Mouse (Mus musculus): ENCODE data around the gene Olfr389. TPM values are rescaled to one million over a fixed set of nuclear protein-coding genes. Genes with fewer than 3 reads are reported as not detected.

Gene Olfr389
- polyA plus RNA-seq (2015; fragmentation: Nextera tagmentation; extraction: Ambion mirVana): not detected in 2 replicates

- ATAC-seq (ENCODE audit: low read depth): no peak
- H3K27ac ChIP-seq (ENCODE audit: low read length): no peak within 1 kb of the TSS
- no peak within 1 kb of the TSS for H3K4me2 ChIP-seq (ENCODE audit: low read depth, low read length)
- no peak within 1 kb of the TSS for H3K9ac ChIP-seq (ENCODE audit: low read length)
- WGBS: 83% methylated on average over 1 of the region's 1 CpGs
- H3K4me1 ChIP-seq (replicated peaks; ENCODE audit: control insufficient read depth, insufficient read depth, low read length): no peaks in the 10 kb centered on the region
- H3K4me3 ChIP-seq (ENCODE audit: low read length): no peak within 1 kb of the TSS
- H3K27me3 ChIP-seq (ENCODE audit: control insufficient read depth, insufficient read depth, low read depth, low read length): no peaks in the 10 kb centered on the region
- H3K9me3 ChIP-seq (ENCODE audit: control insufficient read depth, low read length): no peaks in the 10 kb centered on the region; the same call in 1 of the 2 replicates
- H3K36me3 ChIP-seq (ENCODE audit: control insufficient read depth, insufficient read depth, low read length): no peaks in the 10 kb centered on the region
Measured at GRCm38 (mm10) chr11:73780613-73781012, at the start of gene Olfr389. Gene Olfr389 (minus strand): TSS chr11:73780713.

- Histone ChIP-seq H3K4me2 (ENCODE audit: low read depth, low read length) (no peak within 1 kb of the TSS), H3K27ac (ENCODE audit: low read length) (no peak within 1 kb of the TSS), H3K9ac (ENCODE audit: low read length) (no peak within 1 kb of the TSS), H3K36me3 (ENCODE audit: control insufficient read depth, insufficient read depth, low read length) (no peaks in the 10 kb centered on the region), H3K9me3 (ENCODE audit: control insufficient read depth, low read length) (no peaks in the 10 kb centered on the region), H3K4me3 (ENCODE audit: low read length) (no peak within 1 kb of the TSS), H3K27me3 (ENCODE audit: control insufficient read depth, insufficient read depth, low read depth, low read length) (no peaks in the 10 kb centered on the region), H3K4me1 (replicated peaks; ENCODE audit: control insufficient read depth, insufficient read depth, low read length) (no peaks in the 10 kb centered on the region)
- WGBS: 90% methylated on average over 1 of the region's 1 CpGs
- ATAC-seq (ENCODE audit: low read depth): no peak
Measured at GRCm38 (mm10) chr11:73816949-73817348, 36.4 kb upstream of the Olfr389 start, which contains the start of gene Olfr392. Gene Olfr392 (minus strand): TSS chr11:73817049.

GRCm38 (mm10) chr11:73802952-73803351 is 22.4 kb upstream of the Olfr389 start, which contains the start of gene Olfr391-ps:
Gene Olfr391-ps (minus strand): TSS chr11:73803052.
- Histone ChIP-seq H3K27ac (ENCODE audit: low read length) (no peak within 1 kb of the TSS), H3K9me3 (ENCODE audit: control insufficient read depth, low read length) (no peaks in the 10 kb centered on the region), H3K27me3 (ENCODE audit: control insufficient read depth, insufficient read depth, low read depth, low read length) (no peaks in the 10 kb centered on the region), H3K36me3 (ENCODE audit: control insufficient read depth, insufficient read depth, low read length) (no peaks in the 10 kb centered on the region), H3K4me1 (replicated peaks; ENCODE audit: control insufficient read depth, insufficient read depth, low read length) (no peaks in the 10 kb centered on the region), H3K9ac (ENCODE audit: low read length) (no peak within 1 kb of the TSS), H3K4me2 (ENCODE audit: low read depth, low read length) (no peak within 1 kb of the TSS), H3K4me3 (ENCODE audit: low read length) (no peak within 1 kb of the TSS)
- WGBS: 5% methylated on average over 1 of the region's 1 CpGs
- no peak for ATAC-seq (ENCODE audit: low read depth)

GRCm38 (mm10) chr11:73782664-73783063 is 2.2 kb upstream of the Olfr389 start, which contains the start of gene Olfr390:
Gene Olfr390 (plus strand): TSS chr11:73782964.
- 61% methylated on average over 1 of the region's 1 CpGs for WGBS
- Histone ChIP-seq H3K27ac (ENCODE audit: low read length) (no peak within 1 kb of the TSS), H3K4me3 (ENCODE audit: low read length) (no peak within 1 kb of the TSS), H3K27me3 (ENCODE audit: control insufficient read depth, insufficient read depth, low read depth, low read length) (no peaks in the 10 kb centered on the region), H3K9ac (ENCODE audit: low read length) (no peak within 1 kb of the TSS), H3K4me2 (ENCODE audit: low read depth, low read length) (no peak within 1 kb of the TSS), H3K9me3 (ENCODE audit: control insufficient read depth, low read length) (no peaks in the 10 kb centered on the region), H3K36me3 (ENCODE audit: control insufficient read depth, insufficient read depth, low read length) (no peaks in the 10 kb centered on the region), H3K4me1 (replicated peaks; ENCODE audit: control insufficient read depth, insufficient read depth, low read length) (no peaks in the 10 kb centered on the region)
- no peak for ATAC-seq (ENCODE audit: low read depth)

GRCm38 (mm10) chr11:73759115-73759514 is 21.4 kb downstream of the Olfr389 start:
- Histone ChIP-seq H3K27me3 (ENCODE audit: control insufficient read depth, insufficient read depth, low read depth, low read length) (no peaks in the 10 kb centered on the region), H3K36me3 (ENCODE audit: control insufficient read depth, insufficient read depth, low read length) (no peaks in the 10 kb centered on the region), H3K4me1 (replicated peaks; ENCODE audit: control insufficient read depth, insufficient read depth, low read length) (no peaks in the 10 kb centered on the region), H3K9ac (ENCODE audit: low read length) (no peak overlapping the region), H3K4me3 (ENCODE audit: low read length) (no peak overlapping the region), H3K9me3 (ENCODE audit: control insufficient read depth, low read length) (no peaks in the 10 kb centered on the region), H3K4me2 (ENCODE audit: low read depth, low read length) (no peak overlapping the region), H3K27ac (ENCODE audit: low read length) (no peak overlapping the region)
- no peak for ATAC-seq (ENCODE audit: low read depth)

Other genes starting within 250 kb of the Olfr389 start
- not detected in 2 replicates for gene Olfr385, start 187.7 kb downstream of the Olfr389 start, polyA plus RNA-seq (2015; fragmentation: Nextera tagmentation; extraction: Ambion mirVana)
- gene Olfr384, start 182.1 kb downstream of the Olfr389 start, polyA plus RNA-seq (2015; fragmentation: Nextera tagmentation; extraction: Ambion mirVana): not detected in 2 replicates
- gene Zfp735, start 91.9 kb downstream of the Olfr389 start, polyA plus RNA-seq (2015; fragmentation: Nextera tagmentation; extraction: Ambion mirVana): not detected in 2 replicates
- not detected in 2 replicates for gene Olfr390, start 2.3 kb upstream of the Olfr389 start, polyA plus RNA-seq (2015; fragmentation: Nextera tagmentation; extraction: Ambion mirVana)
- gene Olfr391-ps, start 22.3 kb upstream of the Olfr389 start, polyA plus RNA-seq (2015; fragmentation: Nextera tagmentation; extraction: Ambion mirVana): not detected in 2 replicates
- not detected in 2 replicates for gene Olfr392, start 36.3 kb upstream of the Olfr389 start, polyA plus RNA-seq (2015; fragmentation: Nextera tagmentation; extraction: Ambion mirVana)
- gene Olfr393, start 70.7 kb upstream of the Olfr389 start, polyA plus RNA-seq (2015; fragmentation: Nextera tagmentation; extraction: Ambion mirVana): not detected in 2 replicates
- not detected in 2 replicates for gene Olfr394, start 110.1 kb upstream of the Olfr389 start, polyA plus RNA-seq (2015; fragmentation: Nextera tagmentation; extraction: Ambion mirVana)
- not detected in 2 replicates for gene Olfr395, start 128.6 kb upstream of the Olfr389 start, polyA plus RNA-seq (2015; fragmentation: Nextera tagmentation; extraction: Ambion mirVana)
- gene Olfr23, start 156.0 kb upstream of the Olfr389 start, polyA plus RNA-seq (2015; fragmentation: Nextera tagmentation; extraction: Ambion mirVana): not detected in 2 replicates
- gene Olfr397, start 180.1 kb upstream of the Olfr389 start, polyA plus RNA-seq (2015; fragmentation: Nextera tagmentation; extraction: Ambion mirVana): not detected in 2 replicates
- gene Olfr398, start 209.7 kb upstream of the Olfr389 start, polyA plus RNA-seq (2015; fragmentation: Nextera tagmentation; extraction: Ambion mirVana): not detected in 2 replicates

All from lung, embryonic 16.5 days (tissue).